Mouse (Mus musculus): ENCODE measurements around the gene Slc30a3. TPM values are rescaled to one million over a fixed set of nuclear protein-coding genes. Genes with fewer than 3 reads are reported as not detected.

The Slc30a3 gene
- 1.5 and 2.2 TPM in 2 replicates for polyA plus RNA-seq (2015; fragmentation: Nextera tagmentation; extraction: Ambion mirVana)

GRCm38 (mm10) chr5:31108000-31108490 is at the start of gene Slc30a3:
Slc30a3 (minus strand) TSS chr5:31108237.
- H3K4me2 ChIP-seq (replicated peaks): no peak within 1 kb of the TSS
- H3K4me3 ChIP-seq: no peak within 1 kb of the TSS
- ATAC-seq (replicated peaks): no peak
- H3K27me3 ChIP-seq: no peaks in the 10 kb centered on the region
- no peak within 1 kb of the TSS for H3K9ac ChIP-seq (replicated peaks)
- WGBS: 91% methylated on average over 18 of the region's 18 CpGs
- H3K4me1 ChIP-seq: no peaks in the 10 kb centered on the region
- no peaks in the 10 kb centered on the region for H3K36me3 ChIP-seq
- H3K9me3 ChIP-seq: no peaks in the 10 kb centered on the region
- no peak within 1 kb of the TSS for H3K27ac ChIP-seq (replicated peaks)

GRCm38 (mm10) chr5:31154152-31154553 is 46.1 kb upstream of the Slc30a3 start, which contains the start of gene Mpv17:
Mpv17 (minus strand) TSS chr5:31154251.
- Histone ChIP-seq H3K9ac (replicated peaks) (peak within 1 kb of the TSS; percentile 81), H3K4me1 (peaks cover 15% of the 10 kb centered on the region), H3K27ac (replicated peaks) (peak within 1 kb of the TSS; percentile 77), H3K4me2 (replicated peaks) (peak within 1 kb of the TSS; percentile 80), H3K27me3 (no peaks in the 10 kb centered on the region), H3K4me3 (peak within 1 kb of the TSS; percentile 81), H3K36me3 (peaks cover 32% of the 10 kb centered on the region), H3K9me3 (no peaks in the 10 kb centered on the region)
- under 1% methylated on average over 19 of the region's 19 CpGs for WGBS
- peak; percentile 94 for ATAC-seq (replicated peaks)

- peaks cover 15% of the 10 kb centered on the region for H3K4me1 ChIP-seq
- H3K4me2 ChIP-seq (replicated peaks): peak overlapping the region; percentile 80
- peak overlapping the region; percentile 81 for H3K9ac ChIP-seq (replicated peaks)
- ATAC-seq (replicated peaks): peak; percentile 47
- peak overlapping the region; percentile 77 for H3K27ac ChIP-seq (replicated peaks)
- H3K27me3 ChIP-seq: no peaks in the 10 kb centered on the region
- peaks cover 28% of the 10 kb centered on the region for H3K36me3 ChIP-seq
- 35% methylated on average over 6 of the region's 6 CpGs for WGBS
- H3K4me3 ChIP-seq: peak overlapping the region; percentile 81
- no peaks in the 10 kb centered on the region for H3K9me3 ChIP-seq
Observed at GRCm38 (mm10) chr5:31153516-31154151, 45.6 kb upstream of the Slc30a3 start.

GRCm38 (mm10) chr5:31151746-31152145 is 43.7 kb upstream of the Slc30a3 start:
- Histone ChIP-seq H3K4me2 (replicated peaks) (no peak overlapping the region), H3K27ac (replicated peaks) (no peak overlapping the region), H3K9ac (replicated peaks) (no peak overlapping the region), H3K36me3 (peaks cover 9% of the 10 kb centered on the region), H3K27me3 (no peaks in the 10 kb centered on the region), H3K4me3 (no peak overlapping the region), H3K9me3 (no peaks in the 10 kb centered on the region), H3K4me1 (peaks cover 15% of the 10 kb centered on the region)
- ATAC-seq (replicated peaks): no peak
- 83% methylated on average over 3 of the region's 3 CpGs for WGBS

- WGBS: 70% methylated on average over 4 of the region's 4 CpGs
- Histone ChIP-seq H3K27me3 (no peaks in the 10 kb centered on the region), H3K4me3 (no peak overlapping the region), H3K9me3 (no peaks in the 10 kb centered on the region), H3K36me3 (peaks cover 1% of the 10 kb centered on the region; the same call in 1 of the 2 replicates), H3K9ac (replicated peaks) (no peak overlapping the region), H3K4me1 (peaks cover 12% of the 10 kb centered on the region), H3K27ac (replicated peaks) (no peak overlapping the region), H3K4me2 (replicated peaks) (no peak overlapping the region)
- no peak for ATAC-seq (replicated peaks)
Observed at GRCm38 (mm10) chr5:31149781-31150180, 41.7 kb upstream of the Slc30a3 start.

GRCm38 (mm10) chr5:31138968-31139425 is 31.0 kb upstream of the Slc30a3 start:
- no peak for ATAC-seq (replicated peaks)
- Histone ChIP-seq H3K9me3 (no peaks in the 10 kb centered on the region), H3K4me3 (no peak overlapping the region; the same call in 1 of the 2 replicates), H3K27ac (replicated peaks) (no peak overlapping the region), H3K27me3 (peaks cover 55% of the 10 kb centered on the region), H3K9ac (replicated peaks) (no peak overlapping the region), H3K4me1 (peaks cover 21% of the 10 kb centered on the region), H3K4me2 (replicated peaks) (0 out of 2 replicates have a peak overlapping the region, but pooled peaks have one; percentile 46), H3K36me3 (0 out of 2 replicates have a peak, but pooled peaks cover 3% of the 10 kb centered on the region)
- 18% methylated on average over 9 of the region's 9 CpGs for WGBS

GRCm38 (mm10) chr5:31138241-31138967 is 30.4 kb upstream of the Slc30a3 start, which contains the start of gene Ucn:
Ucn (minus strand) TSS chr5:31138829.
- no peak within 1 kb of the TSS for H3K27ac ChIP-seq (replicated peaks)
- peak within 1 kb of the TSS; percentile 30 for H3K4me3 ChIP-seq
- no peak for ATAC-seq (replicated peaks)
- 1% methylated on average over 52 of the region's 52 CpGs for WGBS
- H3K4me1 ChIP-seq: peaks cover 21% of the 10 kb centered on the region
- no peaks in the 10 kb centered on the region for H3K9me3 ChIP-seq
- H3K27me3 ChIP-seq: peaks cover 60% of the 10 kb centered on the region
- peak within 1 kb of the TSS; percentile 46 for H3K4me2 ChIP-seq (replicated peaks)
- 0 out of 2 replicates have a peak within 1 kb of the TSS, but pooled peaks have one; percentile 1 for H3K9ac ChIP-seq (replicated peaks)
- H3K36me3 ChIP-seq: 0 out of 2 replicates have a peak, but pooled peaks cover 3% of the 10 kb centered on the region

GRCm38 (mm10) chr5:31137658-31138057 is 29.6 kb upstream of the Slc30a3 start:
- peak overlapping the region; percentile 30 for H3K4me3 ChIP-seq
- H3K27me3 ChIP-seq: peaks cover 60% of the 10 kb centered on the region
- H3K36me3 ChIP-seq: 0 out of 2 replicates have a peak, but pooled peaks cover 3% of the 10 kb centered on the region
- H3K27ac ChIP-seq (replicated peaks): no peak overlapping the region
- ATAC-seq (replicated peaks): no peak
- H3K9me3 ChIP-seq: no peaks in the 10 kb centered on the region
- under 1% methylated on average over 13 of the region's 13 CpGs for WGBS
- H3K4me1 ChIP-seq: peaks cover 21% of the 10 kb centered on the region
- H3K4me2 ChIP-seq (replicated peaks): peak overlapping the region; percentile 46
- no peak overlapping the region for H3K9ac ChIP-seq (replicated peaks)

GRCm38 (mm10) chr5:31136730-31137424 is 28.8 kb upstream of the Slc30a3 start:
- Histone ChIP-seq H3K9ac (replicated peaks) (no peak overlapping the region), H3K27me3 (peaks cover 60% of the 10 kb centered on the region), H3K4me3 (peak overlapping the region; percentile 30), H3K27ac (replicated peaks) (no peak overlapping the region), H3K9me3 (no peaks in the 10 kb centered on the region), H3K4me1 (peaks cover 21% of the 10 kb centered on the region), H3K4me2 (replicated peaks) (peak overlapping the region; percentile 46), H3K36me3 (0 out of 2 replicates have a peak, but pooled peaks cover 3% of the 10 kb centered on the region)
- under 1% methylated on average over 33 of the region's 33 CpGs for WGBS
- ATAC-seq (replicated peaks): no peak

- no peak for ATAC-seq (replicated peaks)
- Histone ChIP-seq H3K4me3 (no peak overlapping the region), H3K9me3 (no peaks in the 10 kb centered on the region), H3K4me2 (replicated peaks) (no peak overlapping the region), H3K4me1 (no peaks in the 10 kb centered on the region), H3K36me3 (no peaks in the 10 kb centered on the region), H3K9ac (replicated peaks) (no peak overlapping the region), H3K27ac (replicated peaks) (no peak overlapping the region), H3K27me3 (no peaks in the 10 kb centered on the region)
- 41% methylated on average over 5 of the region's 5 CpGs for WGBS
Observed at GRCm38 (mm10) chr5:31126050-31126449, 18.0 kb upstream of the Slc30a3 start.

GRCm38 (mm10) chr5:31123481-31123880 is 15.4 kb upstream of the Slc30a3 start:
- no peaks in the 10 kb centered on the region for H3K4me1 ChIP-seq
- 44% methylated on average over 2 of the region's 2 CpGs for WGBS
- no peak overlapping the region for H3K27ac ChIP-seq (replicated peaks)
- H3K27me3 ChIP-seq: no peaks in the 10 kb centered on the region
- H3K36me3 ChIP-seq: no peaks in the 10 kb centered on the region
- no peak overlapping the region for H3K4me2 ChIP-seq (replicated peaks)
- no peak overlapping the region for H3K9ac ChIP-seq (replicated peaks)
- no peak overlapping the region for H3K4me3 ChIP-seq
- no peaks in the 10 kb centered on the region for H3K9me3 ChIP-seq
- ATAC-seq (replicated peaks): no peak
